24 mouse cellular contexts compared by ENCODE assay signal in genomic region chr11:96602806-96603205, GRCm38 (mm10).
"Had no signal": no experiment of that assay in that cellular context is flagged by ENCODE, and none has a peak within 500 bp of the region (broad histone marks: within the 10 kb centered on the region; RNA-seq: fewer than 3 reads in every experiment).

No protein-coding gene starts in this region.

- DNase-seq: gastrocnemius, adult 2 months; gastrocnemius, postnatal 10 days; gastrocnemius, postnatal 36 days; heart, adult 18-20 months; heart, postnatal 10 days; kidney, adult 11 months; kidney, adult 2 months; kidney, adult 9 months; kidney, postnatal 14 days; kidney, postnatal 36 days; layer of hippocampus, adult 9-11 months; layer of hippocampus, postnatal 36 days; liver had no signal

- H3K4me1 ChIP-seq: hindbrain, embryonic 15.5 days; limb, embryonic 12.5 days had no signal

- H3K4me3 ChIP-seq: gastrocnemius, adult 2 months; heart, embryonic 10.5 days; heart, embryonic 12.5 days; hindbrain, embryonic 13.5 days; hindbrain, embryonic 15.5 days; kidney, embryonic 15.5 days; left cerebral cortex, adult 2 months; limb, embryonic 10.5 days; limb, embryonic 12.5 days had no signal

- H3K9me3 ChIP-seq: heart, embryonic 10.5 days; heart, embryonic 12.5 days; hindbrain, embryonic 13.5 days; hindbrain, embryonic 15.5 days; kidney, embryonic 15.5 days; limb, embryonic 10.5 days; limb, embryonic 12.5 days had no signal

- H3K27me3 ChIP-seq: hindbrain, embryonic 13.5 days; hindbrain, embryonic 15.5 days; kidney, embryonic 15.5 days had no signal

- H3K27ac ChIP-seq: gastrocnemius, adult 2 months; heart, embryonic 10.5 days; hindbrain, embryonic 13.5 days; hindbrain, embryonic 15.5 days; hindbrain, postnatal 0 days; kidney, embryonic 15.5 days; kidney, postnatal 0 days; left cerebral cortex, adult 2 months; limb, embryonic 10.5 days; limb, embryonic 12.5 days; liver, embryonic 14.5 days had no signal

- H3K36me3 ChIP-seq: heart, embryonic 10.5 days; heart, embryonic 12.5 days; hindbrain, embryonic 13.5 days; hindbrain, embryonic 15.5 days; kidney, embryonic 15.5 days; limb, embryonic 10.5 days; limb, embryonic 12.5 days had no signal
